Mouse (Mus musculus) heart, postnatal 36 days (tissue): Measurements from ENCODE around the gene Gm20388. TPM values are rescaled to one million over a fixed set of nuclear protein-coding genes. Genes with fewer than 3 reads are reported as not detected.

Experiments used
- DNase-seq, 2 experiments: peaks; one replicate each; pipeline ENCODE4 v3.0.0; 2021 to 2022
- intact Hi-C: fragments of 180-260 bp; cut with DNase I; formaldehyde crosslinking; loops from one replicate; pipeline ENCODE4 v1.15.1; 2025
- total RNA-seq, 2 experiments: library from RNA; stranded (reverse); gene quantifications; 2 replicates each; pipeline ENCODE4 v1.2.3; 2021

Gene Gm20388
- total RNA-seq, 2 experiments from 2014 or later: 3.5 to 4.9 TPM

DNA sequence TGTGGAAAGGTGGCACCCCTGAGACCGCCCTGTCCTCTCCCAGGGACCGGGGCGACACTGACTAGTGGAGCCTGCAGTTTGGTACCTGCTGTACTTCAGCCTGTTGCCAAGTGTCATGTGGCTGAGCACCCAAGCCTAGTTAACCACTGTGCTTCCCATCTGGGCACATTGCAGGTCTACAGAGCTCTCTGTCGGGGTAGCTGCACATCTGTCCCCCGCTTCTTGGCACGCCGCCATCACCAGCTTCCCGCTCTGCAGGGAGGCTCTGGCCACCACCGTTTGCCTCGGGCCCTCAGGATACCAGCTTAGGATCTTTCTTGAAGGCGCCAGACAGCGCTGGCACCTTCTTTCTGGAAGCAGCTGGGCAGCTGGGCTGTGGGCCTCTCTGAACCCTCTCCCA is 323.8 kb downstream of the Gm20388 start:
- intact Hi-C loops: no loop called here
- DNase-seq: peak; percentile 56

DNA sequence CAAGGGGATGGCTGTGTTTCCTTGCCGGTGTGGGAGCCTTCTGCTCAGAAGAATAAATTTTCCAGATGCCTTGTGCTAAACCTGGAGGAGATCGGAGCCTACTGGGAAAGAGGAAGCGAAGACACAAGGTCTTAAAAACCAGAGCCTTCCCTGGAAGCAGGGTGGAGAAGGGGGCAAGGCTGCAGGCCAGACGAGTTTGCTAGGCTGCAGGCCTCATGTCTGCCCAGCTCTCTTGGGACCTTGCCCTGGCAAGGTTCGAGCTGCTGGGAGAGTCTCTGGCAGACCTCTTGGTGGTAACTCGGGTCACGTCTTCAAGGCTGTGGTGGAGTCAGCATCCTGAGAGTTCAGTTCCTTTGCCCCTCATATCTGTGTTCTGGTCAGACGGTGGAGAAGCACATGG is 324.2 kb downstream of the Gm20388 start:
- intact Hi-C loops: no loop called here
- DNase-seq: peak; percentile 32 to 39

DNA sequence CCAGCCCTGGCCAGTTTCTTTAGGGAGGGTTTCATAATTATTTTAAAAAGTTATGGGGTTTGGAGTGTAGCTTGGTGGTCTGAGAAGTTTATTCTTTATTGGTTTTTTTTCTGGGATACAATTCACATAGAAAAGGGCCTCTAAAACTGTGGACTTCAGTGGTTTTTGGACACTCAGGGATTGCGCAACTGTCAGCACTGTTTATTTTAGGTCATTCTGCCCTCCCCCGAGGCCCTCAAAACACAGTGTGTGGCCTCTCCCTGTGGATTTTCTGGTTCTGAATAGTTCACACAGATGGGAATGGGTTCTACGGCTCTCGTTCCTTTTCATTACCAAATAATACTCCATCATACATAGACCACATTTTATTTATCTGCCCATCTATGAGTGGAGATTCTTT is 332.6 kb downstream of the Gm20388 start:
- intact Hi-C loops: no loop called here
- DNase-seq: no peak

DNA sequence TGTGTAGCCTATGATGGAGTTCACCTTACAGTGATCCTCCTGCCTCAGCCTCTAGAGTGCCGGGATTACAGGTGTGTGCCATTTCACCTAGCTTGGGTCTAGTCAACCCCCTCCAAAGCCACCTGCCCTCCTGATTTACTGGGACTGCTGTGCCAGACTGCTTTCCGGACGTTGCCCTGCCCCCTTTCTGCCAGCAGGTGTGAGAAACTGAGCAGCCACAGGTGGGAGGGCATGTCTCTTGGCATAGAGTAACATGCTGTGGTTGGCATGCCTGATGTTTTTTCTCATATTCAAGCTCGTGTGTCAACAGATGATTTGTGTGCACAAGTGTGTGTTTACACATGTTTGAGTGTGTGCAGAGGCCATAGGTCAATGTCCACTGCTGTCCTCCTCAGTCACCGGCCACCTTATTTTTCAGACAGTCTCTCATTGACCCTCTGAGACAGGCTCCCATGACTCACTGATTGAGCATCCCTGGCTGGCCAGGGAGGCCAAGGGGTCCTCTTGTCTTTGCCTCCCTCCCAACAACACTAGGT is 333.3 kb downstream of the Gm20388 start:
- intact Hi-C loops: no loop called here
- DNase-seq: no peak

DNA sequence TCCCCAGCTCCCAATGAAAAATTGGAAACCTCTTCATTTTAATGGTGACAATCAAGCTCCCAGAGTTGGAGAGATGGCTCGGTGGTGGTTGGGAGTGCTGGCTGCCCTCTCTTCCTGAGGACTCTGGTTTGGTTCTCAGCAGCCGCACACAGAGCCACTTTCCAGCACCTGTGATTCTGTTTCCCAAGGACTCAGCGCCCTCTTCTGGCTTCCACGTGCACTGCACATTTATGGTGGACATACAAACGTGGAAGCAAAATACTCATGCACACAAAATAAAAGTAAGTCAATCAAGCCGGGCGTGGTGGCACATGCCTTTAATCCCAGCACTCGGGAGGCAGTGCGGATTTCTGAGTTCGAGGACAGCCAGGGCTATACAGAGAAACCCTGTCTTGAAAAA is 333.9 kb downstream of the Gm20388 start:
- no peak for DNase-seq
- intact Hi-C loops: no loop called here

DNA sequence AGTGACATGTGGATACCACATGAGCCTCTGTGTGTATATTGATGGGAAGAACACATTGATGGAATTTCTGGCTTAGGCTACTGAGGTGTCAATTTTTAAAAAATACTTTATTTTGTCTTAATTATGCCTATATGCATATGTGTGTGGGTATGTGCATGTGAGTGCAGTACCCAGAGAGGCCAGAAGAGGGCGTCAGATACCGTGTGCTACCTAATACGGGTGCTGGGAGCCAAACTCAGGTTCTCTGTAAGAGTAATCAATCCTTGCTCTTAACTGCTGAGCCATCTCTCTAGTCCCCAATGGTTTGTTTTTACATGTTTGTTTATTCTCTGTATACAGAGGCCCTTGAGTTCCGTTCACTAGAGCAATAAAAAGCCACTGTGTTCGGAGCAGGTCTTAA is 337.0 kb downstream of the Gm20388 start:
- intact Hi-C loops: no loop called here
- no peak for DNase-seq

DNA sequence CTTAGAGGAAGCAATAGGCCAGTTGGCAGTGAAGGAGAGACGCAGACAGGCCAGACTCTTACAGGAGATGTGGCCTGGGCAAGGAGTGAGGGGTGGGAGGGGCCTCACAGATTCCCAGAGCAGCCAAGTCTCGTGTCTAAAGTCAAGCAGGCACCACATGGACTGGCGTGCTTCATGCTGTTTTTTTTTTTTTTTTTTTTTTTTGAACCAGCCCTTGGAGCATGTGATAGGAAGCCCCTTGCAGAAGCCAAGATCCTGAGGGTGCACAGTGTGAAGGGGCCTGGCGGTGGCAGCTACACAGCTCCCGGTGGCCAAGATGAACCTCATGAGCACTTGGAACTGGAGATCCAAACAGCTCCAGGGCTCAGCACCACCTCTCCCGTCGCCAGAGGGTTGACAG is 337.4 kb downstream of the Gm20388 start:
- intact Hi-C loops: no loop called here
- DNase-seq: peak in 1 of 2 experiments; percentile 32

DNA sequence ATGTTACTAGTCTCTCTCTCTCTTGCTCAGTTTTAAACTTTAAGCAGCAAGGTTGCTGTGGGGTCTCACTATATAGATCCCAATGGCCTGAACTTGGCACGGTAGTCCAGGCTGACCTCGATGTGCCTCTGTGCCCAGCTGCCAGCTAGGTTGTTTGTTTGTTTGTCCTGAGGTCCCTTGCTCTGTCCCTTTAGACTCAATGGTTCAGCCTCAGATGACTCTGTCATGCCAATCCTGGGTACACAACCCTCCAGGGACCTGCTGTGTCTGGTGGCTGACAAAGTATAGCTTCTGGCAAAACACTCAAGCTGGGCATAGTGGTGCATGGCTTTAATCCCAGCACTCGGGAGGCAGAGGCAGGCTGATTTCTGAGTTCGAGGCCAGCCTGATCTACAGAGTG is 337.8 kb downstream of the Gm20388 start:
- DNase-seq: no peak
- intact Hi-C loops: no loop called here

DNA sequence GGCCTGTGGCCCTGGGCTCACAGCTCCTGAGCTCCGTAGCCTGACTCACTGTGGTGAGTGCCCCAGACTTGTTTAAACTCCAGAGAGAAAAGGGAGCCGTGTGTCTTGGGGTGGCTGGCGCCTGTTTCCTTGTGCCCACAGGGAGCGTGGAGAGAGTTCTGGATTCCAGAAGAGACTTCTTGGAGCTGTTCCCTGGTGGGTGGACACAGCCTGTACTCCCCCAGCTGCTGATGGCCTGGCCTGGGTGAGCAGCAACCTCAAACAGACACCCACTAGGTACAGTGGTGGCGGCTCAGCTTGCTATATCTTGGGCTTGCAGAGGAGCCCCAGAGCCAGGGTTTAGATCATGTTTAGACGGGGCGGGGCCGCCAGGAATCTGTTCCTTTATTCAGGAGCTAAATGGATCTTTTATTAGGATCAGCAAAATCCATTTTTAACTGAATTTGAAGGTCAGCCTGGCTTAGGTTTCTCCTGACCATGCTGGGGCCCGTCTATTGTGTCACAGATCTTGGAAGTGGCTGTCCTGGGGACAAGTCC is 339.2 kb downstream of the Gm20388 start:
- intact Hi-C loops: no loop called here
- no peak for DNase-seq

DNA sequence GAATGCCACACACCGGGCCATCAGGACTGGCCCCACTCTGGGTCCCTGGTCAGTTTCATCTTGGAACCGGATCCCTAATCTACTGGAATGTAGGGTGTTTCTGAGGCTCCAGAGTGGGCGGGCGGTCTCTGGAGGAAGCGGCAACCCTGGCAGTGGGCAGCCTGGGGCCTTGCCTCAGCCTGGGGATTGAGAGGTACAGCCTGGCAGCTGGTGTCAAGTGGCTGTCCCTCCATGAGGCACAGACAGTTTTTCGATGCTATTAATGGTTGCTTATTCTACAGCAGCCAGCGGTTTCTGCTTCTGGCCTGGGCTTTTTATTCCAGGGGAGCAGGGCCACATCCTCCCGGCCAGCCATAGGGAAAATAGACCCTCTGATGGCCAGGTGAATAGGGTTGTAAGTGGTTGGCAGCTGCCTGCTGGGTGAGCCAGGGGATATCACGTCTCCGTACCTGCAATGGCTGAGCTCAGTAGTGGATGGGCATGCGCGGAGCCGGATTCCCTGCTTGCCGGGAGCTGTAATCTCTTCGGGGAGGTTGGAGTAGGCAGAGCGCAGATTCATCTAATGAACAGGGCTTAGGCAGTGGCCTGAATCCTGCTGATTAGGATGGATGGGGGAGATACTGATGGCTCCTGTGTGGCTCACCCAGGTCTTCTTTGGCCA is 340.2 kb downstream of the Gm20388 start:
- intact Hi-C loops: no loop called here
- DNase-seq: no peak

DNA sequence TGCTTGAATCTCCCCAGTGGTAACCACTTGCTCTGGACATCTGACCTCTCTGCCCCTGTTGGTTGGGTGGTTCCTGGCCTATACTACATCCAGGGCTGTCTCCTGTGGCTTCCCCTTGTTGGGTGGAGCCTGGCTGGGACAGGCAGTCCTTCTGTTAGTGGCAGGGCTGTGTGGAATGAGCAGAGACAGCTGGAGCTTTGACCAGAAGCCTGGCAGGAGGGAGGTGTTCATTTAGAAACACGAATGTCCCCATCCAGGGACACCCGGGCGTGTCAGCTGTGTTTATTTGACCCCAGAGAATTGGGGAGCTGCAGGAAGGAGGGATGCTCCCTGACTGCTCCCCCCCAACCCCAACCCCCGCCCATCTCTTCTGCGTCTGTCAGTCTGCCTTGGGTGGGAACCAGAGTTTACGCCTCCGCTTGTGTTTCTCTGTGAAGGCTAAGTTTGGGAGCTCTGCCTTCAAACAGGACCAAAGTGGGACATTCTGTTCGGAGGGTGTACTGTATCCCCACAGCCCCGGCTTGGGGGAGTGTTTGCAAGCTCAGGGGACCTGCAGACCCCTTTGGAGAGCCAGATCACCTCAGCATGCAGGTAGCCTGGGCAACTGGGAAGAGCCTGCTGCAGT is 340.9 kb downstream of the Gm20388 start:
- DNase-seq: peak; percentile 57 to 64

DNA sequence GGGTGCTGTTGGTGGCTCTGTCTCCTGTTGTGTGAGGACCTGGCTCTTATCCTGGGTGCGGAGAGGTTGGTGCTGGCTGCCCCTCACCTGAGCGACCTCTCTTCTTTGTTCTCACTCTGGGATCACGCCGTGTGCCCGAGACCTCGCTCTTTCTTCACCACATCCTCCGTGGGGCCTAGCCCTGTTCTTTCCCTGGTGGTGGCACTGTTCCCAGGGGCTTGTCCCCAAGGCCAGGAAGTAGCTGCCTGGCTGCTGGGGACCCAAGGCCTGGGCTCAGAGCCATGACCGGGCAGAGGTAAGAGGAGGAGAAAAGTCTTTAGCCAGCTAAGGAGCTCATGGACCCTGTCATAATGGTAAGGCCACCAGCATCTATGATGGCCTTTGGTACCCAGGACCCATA is 343.0 kb downstream of the Gm20388 start:
- intact Hi-C loops: no loop called here
- DNase-seq: no peak

More for the DNA sequence above, 340.9 kb downstream of the Gm20388 start:
- intact Hi-C loops: no loop called here

DNA sequence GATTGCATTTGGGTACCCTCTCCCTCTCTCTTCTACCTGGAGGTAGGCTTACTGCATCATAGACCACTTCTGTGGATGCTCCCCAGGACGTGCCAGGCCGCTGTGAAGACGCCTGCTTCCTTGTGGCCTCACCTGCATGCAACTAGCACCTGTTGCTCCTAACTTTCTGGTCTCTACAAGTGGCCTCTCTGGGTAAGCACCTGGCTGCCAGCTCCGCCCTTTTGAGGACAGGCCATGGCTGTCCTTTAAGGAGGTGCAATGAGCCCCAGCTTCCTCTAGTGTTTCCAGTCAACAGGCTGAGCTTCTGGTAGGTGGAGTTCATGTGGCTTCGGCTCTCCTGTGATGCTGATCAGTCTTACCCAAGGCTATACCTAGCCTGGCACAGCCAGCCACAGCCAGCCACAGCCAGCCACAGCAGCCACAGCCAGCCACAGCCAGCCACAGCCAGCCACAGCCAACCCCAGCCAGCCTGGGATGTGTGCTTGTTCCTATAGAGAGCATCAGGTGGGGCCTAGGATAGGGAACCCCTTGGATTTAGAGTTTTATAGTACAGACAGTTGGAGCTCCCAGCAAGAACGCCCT is 344.9 kb downstream of the Gm20388 start:
- no peak for DNase-seq
- intact Hi-C loops: no loop called here

DNA sequence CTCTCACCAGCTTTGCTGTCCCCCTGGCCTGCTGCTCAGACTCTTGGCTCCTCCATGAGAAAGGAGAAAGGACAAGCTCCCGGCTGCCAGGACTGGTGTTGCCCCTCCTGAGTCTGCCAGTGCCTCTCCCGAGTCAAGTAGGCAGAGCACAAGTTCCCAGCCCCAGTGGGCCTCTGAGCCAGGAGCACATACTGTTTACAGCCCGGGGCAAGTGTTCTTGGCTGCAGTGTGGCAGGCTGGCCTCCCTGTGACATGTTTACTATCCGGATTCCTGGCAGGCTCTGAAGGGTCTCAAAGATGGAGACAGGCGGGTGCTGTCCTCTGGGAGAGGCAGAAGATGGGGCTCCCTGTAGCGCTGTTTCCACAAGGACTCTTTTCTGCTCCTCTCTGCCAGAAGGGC is 346.3 kb downstream of the Gm20388 start:
- intact Hi-C loops: no loop called here
- DNase-seq: peak; percentile 44 to 59

DNA sequence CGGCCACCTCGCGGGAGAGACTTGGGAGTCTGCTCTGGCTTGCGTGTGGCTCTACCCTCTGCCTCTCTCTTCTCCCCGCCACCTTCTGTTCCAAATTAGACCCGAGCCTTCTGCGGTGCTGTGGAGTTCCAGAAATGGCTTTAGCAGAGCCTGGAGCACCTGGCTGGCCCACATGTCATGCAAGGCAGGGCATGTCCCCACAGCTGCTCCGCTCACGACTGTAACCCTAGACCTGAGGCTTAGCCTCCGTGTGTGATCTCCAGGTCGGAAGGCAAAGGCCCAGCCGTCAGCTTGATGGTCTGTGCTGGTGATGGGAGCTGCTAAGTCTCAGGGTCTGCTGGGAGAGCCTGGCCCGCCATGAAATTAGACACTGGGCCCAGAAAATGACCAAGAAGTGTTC is 348.6 kb downstream of the Gm20388 start:
- DNase-seq: no peak
- intact Hi-C loops: no loop called here

DNA sequence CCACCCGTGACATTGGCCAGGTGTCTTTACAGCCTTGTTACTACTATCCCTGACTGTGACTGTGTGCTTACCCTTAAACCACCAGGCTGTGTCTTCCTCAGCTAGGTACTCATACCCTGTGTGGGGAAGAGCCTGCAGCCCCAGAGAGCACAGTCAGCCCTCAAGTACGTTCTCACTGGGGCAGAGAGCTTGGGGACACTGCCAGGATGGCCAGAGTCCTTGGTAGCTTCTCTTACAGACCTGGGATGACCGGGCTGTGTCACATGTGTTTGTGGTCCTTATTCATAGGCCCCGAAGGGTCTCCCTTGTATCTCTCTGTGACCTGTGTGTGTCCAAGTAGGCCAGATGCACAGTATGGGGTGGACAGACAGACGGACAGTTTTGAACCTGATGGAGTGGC is 350.0 kb downstream of the Gm20388 start:
- DNase-seq: no peak
- intact Hi-C loops: no loop called here

DNA sequence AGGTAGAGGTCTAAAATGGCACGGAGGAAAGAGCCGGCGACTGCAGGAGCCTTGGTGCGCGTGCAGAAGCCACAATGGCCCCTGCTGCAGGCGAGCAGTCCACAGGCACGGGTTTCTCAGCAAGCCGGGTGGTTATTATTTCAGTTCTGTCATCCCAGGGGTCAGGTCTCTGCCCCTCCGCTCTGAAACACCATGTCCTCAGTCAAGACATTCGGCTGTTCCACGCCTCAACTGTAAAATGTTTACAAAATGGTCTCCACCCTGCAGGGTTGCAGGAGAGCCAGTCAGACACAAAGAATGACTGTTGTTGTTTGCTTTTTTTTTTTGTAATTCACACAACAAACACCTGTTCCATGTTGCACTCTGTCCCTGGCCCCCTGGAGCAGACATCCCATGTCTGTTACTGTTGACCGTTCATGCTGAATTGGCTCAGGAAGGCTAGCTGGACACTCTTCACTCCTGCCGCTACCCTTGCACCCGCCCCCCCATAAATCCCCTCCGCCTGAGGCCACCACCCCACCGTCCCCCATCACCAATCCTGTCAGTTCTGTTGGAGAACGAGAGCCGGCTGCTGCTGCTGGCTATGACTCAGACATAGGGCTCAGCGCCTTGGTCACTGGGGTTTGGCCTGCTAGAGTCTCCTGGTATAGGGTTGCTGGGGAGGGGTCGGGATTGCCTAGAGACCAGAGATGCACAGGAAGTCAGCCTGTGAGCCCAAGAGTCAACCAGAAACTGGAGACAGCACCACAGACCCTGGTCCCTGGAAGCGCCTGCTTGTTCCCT is 350.9 kb downstream of the Gm20388 start:
- intact Hi-C loops: no loop called here
- no peak for DNase-seq

DNA sequence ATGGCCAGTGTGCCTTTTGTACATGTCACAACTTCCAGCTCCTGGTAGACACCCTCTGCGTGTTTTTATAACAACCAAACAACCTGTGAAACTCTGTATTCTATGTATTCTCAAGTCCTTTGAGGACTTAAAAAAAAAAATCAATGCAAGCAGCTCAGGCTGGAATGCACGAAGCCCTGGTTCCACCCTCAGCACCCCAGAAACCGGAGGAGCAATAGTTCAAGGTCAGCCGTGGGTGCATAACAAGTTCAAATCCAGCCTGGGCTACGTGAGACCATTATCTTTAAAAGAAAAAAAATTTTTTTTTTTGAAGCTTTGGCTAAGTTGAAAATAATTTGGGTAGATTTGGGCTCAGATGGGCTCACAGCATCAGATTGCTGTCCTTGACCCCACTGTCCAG is 353.2 kb downstream of the Gm20388 start:
- intact Hi-C loops: loop anchor here (2.0 kb wide), 1 partner anchor 31 kb away; no protein-coding TSS in a partner anchor
- no peak for DNase-seq

DNA sequence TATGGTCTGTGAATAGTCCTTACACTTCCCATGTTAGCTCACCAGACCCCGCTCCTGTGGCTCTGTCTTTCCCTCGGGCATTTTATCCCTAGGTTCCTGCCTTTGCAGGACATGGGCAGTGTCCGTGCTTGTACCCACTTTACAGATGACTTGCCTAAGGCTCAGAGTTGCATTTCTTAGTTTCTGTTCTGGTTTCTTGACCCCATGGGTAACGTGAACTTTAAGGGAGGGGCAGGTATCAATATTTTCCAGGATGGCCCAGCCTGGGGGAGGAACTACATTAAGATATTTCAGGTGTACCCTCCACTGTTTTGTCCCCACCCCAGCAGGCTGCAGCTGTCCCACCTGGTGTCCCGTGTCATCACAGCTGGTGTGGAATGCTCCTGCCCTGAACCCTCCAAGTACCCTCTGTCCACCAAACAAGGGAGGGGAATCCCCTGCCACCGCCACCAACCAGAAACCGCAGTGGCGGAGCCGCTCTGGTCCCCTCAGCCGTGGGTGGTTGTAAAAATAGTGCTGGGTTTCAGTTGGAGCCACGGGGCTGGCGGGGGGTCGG is 353.8 kb downstream of the Gm20388 start:
- no peak for DNase-seq
- intact Hi-C loops: loop anchor here (2.0 kb wide), 1 partner anchor 32 kb away; no protein-coding TSS in a partner anchor

DNA sequence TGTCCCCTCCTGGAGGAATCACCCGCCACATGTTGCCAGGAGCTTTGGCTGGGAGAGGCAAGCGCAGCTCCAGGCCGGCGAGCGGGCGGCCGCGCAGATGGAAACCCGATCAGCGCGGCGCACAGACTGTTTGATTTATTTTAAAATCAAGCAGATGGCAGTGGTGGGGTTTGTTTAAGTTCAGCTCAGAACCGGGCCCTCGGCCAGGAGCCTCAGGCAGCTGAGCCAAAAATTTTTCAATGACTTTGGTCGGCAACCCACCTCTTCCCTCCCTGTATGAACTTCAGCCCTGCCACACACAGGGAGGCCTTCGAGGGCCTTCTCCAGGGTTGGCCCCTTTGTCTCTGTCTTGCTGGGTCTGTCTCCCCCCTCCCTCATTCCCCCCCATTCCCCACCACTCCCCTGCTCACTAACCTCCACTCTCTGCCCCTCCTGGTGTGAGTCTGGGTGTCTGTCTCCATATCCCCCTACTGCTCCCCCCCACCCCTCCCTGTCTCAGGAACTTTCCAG is 354.4 kb downstream of the Gm20388 start:
- DNase-seq: peak; percentile 57 to 62
- intact Hi-C loops: loop anchor here (2.0 kb wide), 1 partner anchor 32 kb away; no protein-coding TSS in a partner anchor
